Mouse (Mus musculus): ENCODE results near the gene Polg.

DNA sequence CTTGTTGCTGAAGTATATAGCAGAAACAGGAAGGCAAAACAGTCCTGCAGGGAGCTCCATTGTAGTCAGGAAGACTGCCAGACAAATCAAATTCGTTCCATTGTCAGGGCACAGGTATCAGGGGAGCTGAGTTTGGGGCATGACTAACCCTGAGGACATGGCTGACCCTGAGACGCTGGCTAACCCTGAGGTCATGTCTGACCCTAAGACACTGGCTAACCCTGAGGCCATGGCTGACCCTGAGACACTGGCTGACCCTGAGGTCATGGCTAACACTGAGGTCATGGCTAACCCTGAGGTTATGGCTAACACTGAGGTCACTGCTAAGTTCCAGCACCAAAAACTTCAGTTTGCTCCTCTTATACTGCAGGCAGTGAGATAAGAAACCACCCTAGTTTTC is 26.1 kb downstream of the Polg start:
- no peak for TF ChIP-seq CTCF (IDR thresholded peaks at IDR 0.05; ENCODE audit: low read depth)
- no peak for TF ChIP-seq EP300 (IDR thresholded peaks at IDR 0.05; ENCODE audit: low read depth)

All from liver, postnatal 0 days (tissue).